Mouse (Mus musculus) mesoderm, embryonic 11.5 days (tissue): Measurements from ENCODE around the gene Il24.

ENCODE experiments used
- DNase-seq: peaks from one replicate; pipeline ENCODE4 v3.0.0-alpha.2; 2012; ENCODE audit warnings: low read depth, low spot score

Gene Il24

DNA sequence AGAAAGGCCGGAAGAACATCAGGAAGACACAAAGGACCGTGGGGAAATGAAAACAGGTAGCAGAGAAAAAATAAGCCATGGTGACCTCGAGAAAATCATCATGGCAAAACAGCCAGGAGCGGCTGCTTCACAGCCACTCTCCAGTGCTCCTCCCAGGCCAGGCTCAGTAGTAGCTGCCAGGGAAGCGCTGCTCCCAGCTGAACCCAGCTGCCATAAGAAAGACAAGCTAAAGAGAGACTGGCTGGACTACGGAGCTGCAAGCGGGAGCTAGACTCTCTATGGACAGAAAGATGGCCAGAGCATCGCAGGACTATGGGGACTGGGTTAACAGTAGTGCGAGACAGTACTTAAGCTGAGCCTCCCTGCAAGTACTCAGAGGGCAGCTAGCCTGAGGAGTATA, 32.4 kb downstream of the Il24 start:
- DNase-seq = no peak

- DNase-seq = no peak
Measured at GRCm38 (mm10) chr1:130850405-130850804, 36.8 kb downstream of the Il24 start.

DNA sequence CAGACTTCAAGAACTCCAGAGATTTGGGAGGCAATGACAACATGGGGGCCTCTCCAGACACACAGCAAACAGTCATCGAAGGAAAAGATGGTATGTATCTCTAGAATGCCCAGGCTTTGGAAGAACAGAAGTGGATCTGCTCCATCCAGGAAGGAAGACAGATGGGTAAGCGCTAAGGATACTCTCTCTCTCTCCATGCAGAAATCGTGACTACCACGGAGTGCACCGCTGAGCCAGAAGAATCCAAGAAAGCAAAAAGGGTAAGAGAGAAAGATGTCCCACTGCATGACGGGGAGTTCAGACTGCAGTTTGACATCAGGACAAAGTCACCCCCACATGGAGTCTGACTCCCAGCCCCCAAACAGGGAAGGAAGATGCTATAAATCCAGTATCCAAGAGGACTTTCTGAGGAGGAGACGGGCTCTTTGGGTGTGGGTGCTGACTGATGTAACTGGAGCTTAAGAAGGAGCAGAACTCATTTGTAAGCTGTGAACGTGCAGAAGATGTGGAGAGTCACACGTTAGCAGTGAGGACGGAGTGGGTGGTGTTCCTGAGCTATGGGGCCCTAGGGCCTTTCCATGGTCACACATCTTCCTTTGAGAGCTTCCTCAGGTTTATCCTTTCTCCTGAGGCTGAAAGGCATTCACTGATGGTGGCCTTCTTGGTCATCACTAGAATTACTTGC, 37.6 kb downstream of the Il24 start:
- DNase-seq = no peak

DNA sequence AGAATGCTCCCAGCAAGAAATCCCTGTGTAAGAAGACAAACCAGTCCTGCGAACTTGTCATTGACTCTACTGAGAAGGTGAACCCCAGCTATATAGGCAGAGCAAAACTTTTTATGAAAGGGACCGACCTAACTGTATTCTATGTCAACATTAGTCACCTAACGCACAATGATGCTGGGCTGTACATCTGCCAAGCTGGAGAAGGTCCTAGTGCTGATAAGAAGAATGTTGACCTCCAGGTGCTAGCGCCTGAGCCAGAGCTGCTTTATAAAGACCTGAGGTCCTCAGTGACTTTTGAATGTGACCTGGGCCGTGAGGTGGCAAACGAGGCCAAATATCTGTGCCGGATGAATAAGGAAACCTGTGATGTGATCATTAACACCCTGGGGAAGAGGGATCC, 42.7 kb downstream of the Il24 start:
- DNase-seq = no peak

GRCm38 (mm10) chr1:130841621-130842020, 45.6 kb downstream of the Il24 start:
- DNase-seq = no peak

DNA sequence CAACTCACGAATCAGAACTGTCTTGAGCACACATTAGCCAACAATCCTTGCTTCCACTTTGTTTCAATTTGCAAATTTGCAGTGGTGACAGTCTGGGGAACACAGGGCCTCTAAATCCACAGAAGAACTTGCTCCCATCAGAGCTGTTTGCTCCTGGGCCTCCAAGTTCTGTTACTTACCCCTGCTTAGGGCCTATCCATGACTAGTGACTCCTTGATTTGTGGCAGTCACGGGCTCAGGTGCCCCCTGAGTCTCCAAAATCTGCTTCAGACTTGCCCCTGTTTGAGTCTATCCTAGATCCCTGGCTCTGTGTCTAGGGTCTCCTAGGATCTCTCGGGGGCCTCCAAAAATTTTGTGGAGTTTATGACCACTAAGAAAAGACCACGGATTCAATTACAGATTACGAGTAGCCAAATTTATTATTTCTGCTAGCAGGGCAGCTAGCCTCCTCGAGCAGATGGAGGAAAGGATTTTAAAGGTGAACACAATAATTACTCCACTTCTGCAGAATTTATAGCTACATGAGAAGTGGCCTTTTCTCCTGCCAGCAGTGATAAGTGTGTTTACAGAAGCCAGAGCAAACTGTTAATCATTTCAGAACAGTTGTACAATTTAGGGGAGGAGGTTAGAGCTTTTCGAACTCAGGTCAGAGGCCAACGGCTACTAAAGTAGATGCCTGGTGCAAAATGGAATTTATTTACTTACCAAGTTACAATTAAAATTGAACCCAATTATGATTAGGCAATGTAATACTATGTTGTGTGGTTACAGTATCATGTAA, 46.5 kb downstream of the Il24 start:
- DNase-seq = peak; percentile 12

GRCm38 (mm10) chr1:130838288-130838687, 49.0 kb downstream of the Il24 start:
- DNase-seq = peak; percentile 10

- no peak for DNase-seq
Measured at GRCm38 (mm10) chr1:130835161-130835936, 51.9 kb downstream of the Il24 start.

DNA sequence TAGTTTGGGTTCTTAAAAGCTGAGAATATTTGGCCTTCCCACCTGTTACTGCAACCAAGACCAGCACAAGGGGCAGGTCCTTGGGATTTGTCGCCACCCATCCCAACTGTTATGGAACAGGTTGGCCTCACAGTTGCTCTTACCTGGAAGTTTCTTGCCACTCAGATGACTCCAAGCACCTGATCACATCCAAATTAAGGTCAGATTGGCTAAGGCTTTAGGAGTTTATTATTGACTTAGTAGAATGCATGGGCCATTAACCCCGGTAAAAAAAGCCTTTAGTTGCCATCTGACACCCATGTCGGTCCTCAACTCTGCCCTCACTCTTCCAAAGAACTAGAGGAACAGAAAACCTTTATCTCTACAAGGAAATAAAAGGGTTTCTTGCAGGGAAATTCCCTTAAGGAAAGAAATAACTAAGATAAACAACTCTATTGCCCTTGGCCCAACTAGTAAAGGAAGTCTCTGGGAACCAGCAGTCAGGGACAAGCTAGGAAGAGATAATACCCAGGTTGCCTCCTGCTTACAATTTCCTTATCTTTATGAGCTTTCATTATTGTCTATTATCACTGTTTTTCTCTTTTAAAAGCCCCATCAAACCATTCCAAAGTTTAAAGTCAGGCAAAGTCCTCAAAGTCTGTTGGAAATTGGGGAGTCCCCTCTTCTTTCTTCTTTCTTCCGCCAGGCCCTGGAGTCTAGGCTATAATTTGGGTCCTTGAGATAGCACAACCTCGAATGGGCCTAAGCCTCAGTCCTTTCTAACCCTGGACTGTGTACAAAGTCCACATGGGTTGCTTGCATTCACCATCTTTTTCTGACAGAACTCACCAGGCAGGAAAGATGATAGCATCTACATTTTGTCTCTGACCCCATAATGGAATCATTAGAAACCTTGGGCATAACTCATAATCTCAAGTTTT, 54.8 kb downstream of the Il24 start:
- DNase-seq = no peak
